12 mouse cellular contexts compared by ENCODE assay signal in the genomic region with DNA sequence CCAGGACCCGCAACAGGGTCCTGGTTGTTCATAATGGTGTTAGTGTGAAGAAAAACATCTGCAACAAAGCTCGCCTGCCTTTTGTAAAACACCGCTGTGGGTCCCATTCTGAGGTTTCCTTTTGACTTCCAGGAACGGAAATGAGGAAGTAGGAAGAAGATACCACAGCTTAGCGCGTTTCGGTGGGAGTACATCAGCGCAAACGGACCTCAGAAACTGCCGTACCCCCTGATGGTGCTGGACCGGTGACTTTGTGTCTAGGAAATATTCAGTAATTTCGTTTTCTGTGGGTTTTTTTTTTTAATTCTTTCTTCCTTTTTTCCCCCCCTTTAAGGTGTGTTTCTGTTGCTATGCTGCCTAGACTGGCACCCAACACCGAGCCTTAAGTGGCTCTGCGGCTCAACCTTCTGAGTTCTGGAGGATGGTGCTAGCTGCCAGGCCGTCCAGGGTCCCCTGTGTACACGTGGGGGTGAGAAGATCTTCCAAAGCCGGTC.
A peak's percentile ranks its signal among the peaks of the same experiment; 100 is the strongest.
DNase-seq lines count a peak whose midpoint lies in the region; ATAC-seq and TF ChIP-seq lines count a peak whose summit lies in the region.
"Had no signal": no experiment of that assay in that cellular context is flagged by ENCODE, and none has a peak within 500 bp of the region (broad histone marks: within the 10 kb centered on the region; RNA-seq: fewer than 3 reads in every experiment).

No protein-coding gene starts in this region.

- H3K9me3 ChIP-seq in kidney, embryonic 14.5 days (ENCODE audit: control insufficient read depth, low read length) = no peaks in the 10 kb centered on the region
- H3K9me3 ChIP-seq: hindbrain, embryonic 12.5 days had no signal

- peaks cover 3% of the 10 kb centered on the region; the same call in 1 of the 2 replicates for H3K4me1 ChIP-seq in spleen, adult 2 months (ENCODE audit: control insufficient read depth, insufficient read depth, insufficient read length)
- no peaks in the 10 kb centered on the region for H3K4me1 ChIP-seq in kidney, embryonic 14.5 days (ENCODE audit: control insufficient read depth, insufficient read depth, low read length)
- H3K4me1 ChIP-seq: hindbrain, embryonic 12.5 days had no signal

- no peak for TF ChIP-seq POLR2A in spleen, adult 2 months (IDR thresholded peaks at IDR 0.05; ENCODE audit: low read depth, low read length)

- H3K4me2 ChIP-seq in kidney, embryonic 14.5 days (replicated peaks; ENCODE audit: low read depth, low read length) = no peak overlapping the region
- H3K4me2 ChIP-seq: hindbrain, embryonic 12.5 days had no signal

- peak; percentile 72 to 82 for ATAC-seq in hematopoietic stem cell, adult 5-6 weeks (replicated peaks in 1 of 2; ENCODE audit: insufficient read depth in 1 of 2, low FRiP score in 2 of 2, low TSS enrichment in 1 of 2, low read depth in 1 of 2, poor library complexity in 2 of 2, severe bottlenecking in 2 of 2)
- peak; percentile 36; the same call in 1 of the 2 replicates for ATAC-seq in neutrophil, adult 5-6 weeks (ENCODE audit: extremely low read depth, insufficient number of reproducible peaks, low FRiP score, poor library complexity, severe bottlenecking)
- no peak for ATAC-seq in kidney, embryonic 14.5 days (ENCODE audit: low FRiP score, low TSS enrichment)
- ATAC-seq: forebrain, embryonic 16.5 days had no signal

- H3K27ac ChIP-seq in spleen, adult 2 months (ENCODE audit: insufficient read depth, low read length) = no peak overlapping the region
- no peak overlapping the region for H3K27ac ChIP-seq in kidney, embryonic 14.5 days (ENCODE audit: low read depth, low read length)
- H3K27ac ChIP-seq: hindbrain, embryonic 12.5 days; kidney, postnatal 0 days had no signal

- peak overlapping the region; percentile 48 for H3K4me3 ChIP-seq in spleen, adult 2 months (ENCODE audit: extremely low read depth, insufficient read depth, insufficient read length)
- no peak overlapping the region for H3K4me3 ChIP-seq in kidney, embryonic 14.5 days (ENCODE audit: low read length)
- H3K4me3 ChIP-seq: hindbrain, embryonic 12.5 days had no signal

- no peaks in the 10 kb centered on the region for H3K36me3 ChIP-seq in spleen, adult 2 months (ENCODE audit: control insufficient read depth, insufficient read depth, low read length)
- H3K36me3 ChIP-seq in kidney, embryonic 14.5 days (ENCODE audit: control insufficient read depth, insufficient read depth, low read length) = no peaks in the 10 kb centered on the region
- H3K36me3 ChIP-seq: hindbrain, embryonic 12.5 days had no signal

- TF ChIP-seq CTCF in spleen, adult 2 months (IDR thresholded peaks at IDR 0.05; ENCODE audit: extremely low read depth, insufficient read depth, insufficient read length, insufficient replicate concordance) = no peak

- no peaks in the 10 kb centered on the region for H3K27me3 ChIP-seq in spleen, adult 2 months (ENCODE audit: control insufficient read depth, insufficient read depth, low read length)
- no peaks in the 10 kb centered on the region for H3K27me3 ChIP-seq in kidney, embryonic 14.5 days (ENCODE audit: control insufficient read depth, insufficient read depth, low read length)
- H3K27me3 ChIP-seq: hindbrain, embryonic 12.5 days had no signal

- no peak overlapping the region for H3K9ac ChIP-seq in kidney, embryonic 14.5 days (ENCODE audit: low read depth, low read length)
- H3K9ac ChIP-seq: hindbrain, embryonic 12.5 days had no signal

- 8% methylated on average over 17 of the region's 17 CpGs for WGBS in spleen, adult 2 months
- WGBS in kidney, embryonic 14.5 days = 79% methylated on average over 17 of the region's 17 CpGs

- DNase-seq in spleen, adult 2 months (ENCODE audit: low read depth in 1 of 2, low spot score in 2 of 2) = no peak
- no peak for DNase-seq in spleen, adult 18-20 months
- DNase-seq in MEL-GATA-1-ER (ENCODE audit: extremely low read depth, low read depth) = peak; percentile 91
- DNase-seq in c-Kit-positive CD71-positive TER-119-positive erythroid progenitor cells, embryonic 14.5 days (ENCODE audit: low spot score) = no peak
- DNase-seq in right cerebral cortex, adult 2 months (ENCODE audit: low spot score in 2 of 2) = no peak
- DNase-seq: lung, postnatal 14 days had no signal
